Mouse (Mus musculus): ENCODE measurements at regions not wholly inside any gene's neighbourhood (a gene's known extent, or its start where the extent isn't known, plus 50 kb on each side); places are given as distances from the start of the nearest gene placed in this dataset.

GRCm38 (mm10) chr16:25042669-25043440 lies 243.8 kb upstream of the Tprg start:
- no peak for DNase-seq (ENCODE audit: low read depth, low spot score)

- no peak for DNase-seq (ENCODE audit: low read depth, low spot score)
These were observed 242.0 kb upstream of the Tprg start for GRCm38 (mm10) chr16:25044637-25045036.

GRCm38 (mm10) chr16:25047726-25048125 lies 238.9 kb upstream of the Tprg start:
- DNase-seq (ENCODE audit: low read depth, low spot score), result no peak

- no peak for DNase-seq (ENCODE audit: low read depth, low spot score)
These were observed 236.6 kb upstream of the Tprg start for GRCm38 (mm10) chr16:25049928-25050510.

- DNase-seq (ENCODE audit: low read depth, low spot score), result no peak
These were observed 235.6 kb upstream of the Tprg start for GRCm38 (mm10) chr16:25051044-25051443.

GRCm38 (mm10) chr16:25052428-25052827 lies 234.2 kb upstream of the Tprg start:
- DNase-seq (ENCODE audit: low read depth, low spot score), result no peak

GRCm38 (mm10) chr16:25052917-25053343 lies 233.7 kb upstream of the Tprg start:
- no peak for DNase-seq (ENCODE audit: low read depth, low spot score)

GRCm38 (mm10) chr16:25054304-25054703 lies 232.3 kb upstream of the Tprg start:
- no peak for DNase-seq (ENCODE audit: low read depth, low spot score)

GRCm38 (mm10) chr16:25055376-25055775 lies 231.2 kb upstream of the Tprg start:
- DNase-seq (ENCODE audit: low read depth, low spot score), result no peak

GRCm38 (mm10) chr16:25058051-25058747 lies 228.4 kb upstream of the Tprg start:
- DNase-seq (ENCODE audit: low read depth, low spot score), result no peak

GRCm38 (mm10) chr16:25058812-25059501 lies 227.7 kb upstream of the Tprg start:
- peak; percentile 90 for DNase-seq (ENCODE audit: low read depth, low spot score)

- no peak for DNase-seq (ENCODE audit: low read depth, low spot score)
These were observed 227.1 kb upstream of the Tprg start for GRCm38 (mm10) chr16:25059504-25059992.

- DNase-seq (ENCODE audit: low read depth, low spot score), result no peak
These were observed 226.4 kb upstream of the Tprg start for GRCm38 (mm10) chr16:25060266-25060665.

- no peak for DNase-seq (ENCODE audit: low read depth, low spot score)
These were observed 225.0 kb upstream of the Tprg start for GRCm38 (mm10) chr16:25061631-25062030.

GRCm38 (mm10) chr16:25063981-25064380 lies 222.6 kb upstream of the Tprg start:
- no peak for DNase-seq (ENCODE audit: low read depth, low spot score)

- peak; percentile 90 for DNase-seq (ENCODE audit: low read depth, low spot score)
These were observed 222.1 kb upstream of the Tprg start for GRCm38 (mm10) chr16:25064538-25064937.

GRCm38 (mm10) chr16:25066822-25067221 lies 219.8 kb upstream of the Tprg start:
- DNase-seq (ENCODE audit: low read depth, low spot score), result no peak

GRCm38 (mm10) chr16:25067276-25068249 lies 219.1 kb upstream of the Tprg start:
- DNase-seq (ENCODE audit: low read depth, low spot score), result peak; percentile 35

GRCm38 (mm10) chr16:25080811-25081210 lies 205.8 kb upstream of the Tprg start:
- DNase-seq (ENCODE audit: low read depth, low spot score), result no peak

GRCm38 (mm10) chr16:25083729-25084128 lies 202.9 kb upstream of the Tprg start:
- DNase-seq (ENCODE audit: low read depth, low spot score), result no peak

All from mesoderm, embryonic 11.5 days (tissue).